20 mouse cellular contexts compared by ENCODE assay signal in the genomic region with DNA sequence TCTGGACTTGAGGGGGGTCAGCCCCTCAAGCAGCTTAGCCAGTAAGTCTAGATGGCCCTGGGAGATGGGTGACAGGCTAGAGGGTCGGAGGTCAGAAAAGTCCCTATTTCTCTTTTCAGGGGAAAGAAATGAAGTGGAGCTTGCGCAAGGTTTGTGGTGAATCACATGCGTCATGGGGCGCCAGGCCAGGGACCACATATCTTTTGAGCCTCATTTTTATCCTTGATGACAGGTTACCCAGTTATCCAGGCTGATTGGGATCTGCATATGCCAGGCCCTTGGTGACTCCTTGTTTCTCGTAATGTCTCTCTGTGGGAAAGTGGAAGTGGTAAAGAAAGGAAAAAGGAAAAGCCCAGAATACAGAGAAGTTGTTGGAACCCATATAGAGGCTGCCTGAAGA. TPM values are rescaled to one million over a fixed set of nuclear protein-coding genes. Genes with fewer than 3 reads are reported as not detected.
A peak's percentile ranks its signal among the peaks of the same experiment; 100 is the strongest.
DNase-seq lines count a peak whose midpoint lies in the region; ATAC-seq lines count a peak whose summit lies in the region.
"Had no signal": no experiment of that assay in that cellular context is flagged by ENCODE, and none has a peak within 500 bp of the region (broad histone marks: within the 10 kb centered on the region; RNA-seq: fewer than 3 reads in every experiment).

No protein-coding gene starts in this region.

- no peak overlapping the region for H3K4me2 ChIP-seq in forebrain, embryonic 16.5 days (ENCODE audit: low read length)
- H3K4me2 ChIP-seq: forebrain, embryonic 15.5 days; heart, embryonic 13.5 days; liver, embryonic 13.5 days; neural tube, embryonic 12.5 days had no signal

- H3K27me3 ChIP-seq in forebrain, embryonic 16.5 days (replicated peaks; ENCODE audit: control insufficient read depth, insufficient read depth, low read length), result no peaks in the 10 kb centered on the region
- H3K27me3 ChIP-seq: forebrain, embryonic 15.5 days; liver, embryonic 13.5 days; neural tube, embryonic 12.5 days had no signal

- 93% methylated on average over 5 of the region's 5 CpGs for WGBS in forebrain, embryonic 16.5 days

- no peak overlapping the region for H3K4me3 ChIP-seq in forebrain, embryonic 16.5 days (replicated peaks; ENCODE audit: low read length)
- H3K4me3 ChIP-seq: forebrain, embryonic 15.5 days; heart, embryonic 13.5 days; limb, embryonic 10.5 days; liver, embryonic 13.5 days; neural tube, embryonic 12.5 days had no signal

- peak; percentile 76 for ATAC-seq in granulocyte monocyte progenitor cell, adult 5-6 weeks (replicated peaks; ENCODE audit: poor library complexity, severe bottlenecking)
- ATAC-seq in forebrain, embryonic 16.5 days, result no peak
- ATAC-seq: forebrain, embryonic 15.5 days; midbrain, embryonic 16.5 days had no signal

- H3K9ac ChIP-seq in forebrain, embryonic 16.5 days (replicated peaks; ENCODE audit: low read depth, low read length), result no peak overlapping the region
- H3K9ac ChIP-seq: forebrain, embryonic 15.5 days; heart, embryonic 13.5 days; liver, embryonic 13.5 days; neural tube, embryonic 12.5 days had no signal

- DNase-seq in 3134 (ENCODE audit: extremely low read depth, insufficient read length, low spot score) (peak; percentile 54), 416B (ENCODE audit: low read depth) (peak; percentile 82)
- DNase-seq in adrenal gland, adult 2 months, result peak; percentile 91
- no peak for DNase-seq in thymus, postnatal 36 days
- no peak for DNase-seq in layer of hippocampus, adult 9-10 months (ENCODE audit: low spot score)
- DNase-seq: cerebellum, adult 2 months; embryo, embryonic 11 days; gastrocnemius, postnatal 10 days; kidney, adult 8-10 months; kidney, postnatal 4 days; layer of hippocampus, postnatal 36 days; liver, embryonic 13.5 days; thymus, adult 18-20 months had no signal

- H3K36me3 ChIP-seq in forebrain, embryonic 16.5 days (ENCODE audit: control insufficient read depth, insufficient read depth), result no peaks in the 10 kb centered on the region
- H3K36me3 ChIP-seq: forebrain, embryonic 15.5 days; heart, embryonic 13.5 days; limb, embryonic 10.5 days; liver, embryonic 13.5 days; neural tube, embryonic 12.5 days had no signal

- no peaks in the 10 kb centered on the region for H3K9me3 ChIP-seq in forebrain, embryonic 16.5 days (ENCODE audit: control insufficient read depth, low read length)
- H3K9me3 ChIP-seq: forebrain, embryonic 15.5 days; heart, embryonic 13.5 days; limb, embryonic 10.5 days; liver, embryonic 13.5 days; neural tube, embryonic 12.5 days had no signal

- peaks cover 14% of the 10 kb centered on the region for H3K4me1 ChIP-seq in forebrain, embryonic 16.5 days (replicated peaks; ENCODE audit: control insufficient read depth, insufficient read depth, low read length)
- H3K4me1 ChIP-seq: neural tube, embryonic 12.5 days had no signal

- H3K27ac ChIP-seq in forebrain, embryonic 16.5 days (ENCODE audit: low read length), result no peak overlapping the region
- H3K27ac ChIP-seq: forebrain, embryonic 15.5 days; heart, embryonic 13.5 days; limb, embryonic 10.5 days; liver, embryonic 13.5 days; neural tube, embryonic 12.5 days had no signal

RNA-seq across cellular contexts. Expression of a gene that starts 25.8 kb away (rescaled TPM):
- total RNA-seq in adrenal gland, adult 2 months (2021), result 10 to 100 TPM; 27.9 to 69.9 TPM
- polyA plus RNA-seq in adrenal gland, adult 2 months (2012; rRNA removed), result 30.9 and 41.7 TPM in 2 replicates
- total RNA-seq in granulocyte monocyte progenitor cell, adult 5-6 weeks (2014; fragmentation: Nextera tagmentation), result 186 and 231 TPM in 2 replicates
- 191 and 207 TPM in 2 replicates for total RNA-seq in granulocyte monocyte progenitor cell, adult 5-6 weeks (2017)
- polyA plus RNA-seq in forebrain, embryonic 16.5 days (2015; fragmentation: Nextera tagmentation; extraction: Ambion mirVana), result 1.4 and 1.7 TPM in 2 replicates

RNA-seq across cellular contexts. Expression of a gene that starts 31.9 kb away (rescaled TPM):
- total RNA-seq in adrenal gland, adult 2 months (2021), result 10 to 100 TPM; 13.9 to 18.6 TPM
- 33.3 and 34.8 TPM in 2 replicates for polyA plus RNA-seq in adrenal gland, adult 2 months (2012; rRNA removed)
- 0.24 and 18.2 TPM in 2 replicates for total RNA-seq in granulocyte monocyte progenitor cell, adult 5-6 weeks (2014; fragmentation: Nextera tagmentation)
- 0.09 and 0.36 TPM in 2 replicates for total RNA-seq in granulocyte monocyte progenitor cell, adult 5-6 weeks (2017)
- polyA plus RNA-seq in forebrain, embryonic 16.5 days (2015; fragmentation: Nextera tagmentation; extraction: Ambion mirVana), result 9.2 and 11.1 TPM in 2 replicates

RNA-seq across cellular contexts. Expression of a gene that starts 32.2 kb away (rescaled TPM):
- 1 to 10 TPM; 3.3 to 4.2 TPM for total RNA-seq in adrenal gland, adult 2 months (2021)
- polyA plus RNA-seq in adrenal gland, adult 2 months (2012; rRNA removed), result 0.81 and 2.0 TPM in 2 replicates
- 0.39 TPM in 1 of 2 replicates, not detected in the other for total RNA-seq in granulocyte monocyte progenitor cell, adult 5-6 weeks (2014; fragmentation: Nextera tagmentation)
- 0.05 and 0.17 TPM in 2 replicates for total RNA-seq in granulocyte monocyte progenitor cell, adult 5-6 weeks (2017)
- polyA plus RNA-seq in forebrain, embryonic 16.5 days (2015; fragmentation: Nextera tagmentation; extraction: Ambion mirVana), result 23.2 and 23.6 TPM in 2 replicates

Comparison
In these comparisons a context has a peak if more than half of its experiments do, and no peak if none do; other contexts are left out.
1. DNase-seq: peak in 3134 (single experiment), 416B (single experiment) and adrenal gland, adult 2 months (single experiment); none in thymus, postnatal 36 days (0 of 2) and layer of hippocampus, adult 9-10 months (single experiment).